Comparison of ENCODE assay signal across 17 mouse cellular contexts in the genomic region with DNA sequence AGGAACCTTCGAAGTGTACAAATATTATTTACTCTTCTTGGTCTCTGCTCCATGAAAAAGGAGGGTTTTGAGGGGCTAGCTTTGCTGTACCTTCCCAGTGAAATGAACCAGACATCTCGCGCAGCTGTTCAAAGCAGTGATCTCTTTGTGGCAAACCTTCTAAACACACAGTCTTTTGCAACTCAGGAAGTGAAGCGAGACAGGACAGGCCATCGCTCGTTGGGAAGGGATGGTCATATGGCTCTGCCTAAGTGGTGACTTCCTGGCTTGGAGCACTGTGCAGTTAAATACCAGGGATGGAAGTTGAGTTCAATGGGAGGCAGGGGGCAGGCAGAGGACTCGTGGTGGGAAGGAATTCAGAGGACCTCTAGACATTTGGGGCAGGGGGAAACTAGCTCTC. TPM values are rescaled to one million over a fixed set of nuclear protein-coding genes. Genes with fewer than 3 reads are reported as not detected.
"Had no signal": no experiment of that assay in that cellular context is flagged by ENCODE, and none has a peak within 500 bp of the region (broad histone marks: within the 10 kb centered on the region; RNA-seq: fewer than 3 reads in every experiment).

No protein-coding gene starts in this region.

- H3K4me2 ChIP-seq: liver, embryonic 12.5 days; lung, embryonic 15.5 days; midbrain, embryonic 12.5 days; neural tube, embryonic 13.5 days had no signal

- ATAC-seq: liver, embryonic 12.5 days; liver, postnatal 0 days; midbrain, embryonic 16.5 days had no signal

- H3K4me3 ChIP-seq: limb, embryonic 10.5 days; liver, embryonic 12.5 days; lung, embryonic 15.5 days; midbrain, embryonic 12.5 days; neural tube, embryonic 13.5 days had no signal

- H3K9me3 ChIP-seq: limb, embryonic 10.5 days; liver, embryonic 12.5 days; lung, embryonic 15.5 days; midbrain, embryonic 12.5 days; neural tube, embryonic 13.5 days had no signal

- H3K27ac ChIP-seq: kidney, postnatal 0 days; limb, embryonic 10.5 days; liver, embryonic 12.5 days; lung, embryonic 15.5 days; midbrain, embryonic 12.5 days; neural tube, embryonic 13.5 days had no signal

- H3K27me3 ChIP-seq: lung, embryonic 15.5 days; midbrain, embryonic 12.5 days; neural tube, embryonic 13.5 days had no signal

- H3K4me1 ChIP-seq: lung, embryonic 15.5 days had no signal

- H3K36me3 ChIP-seq: limb, embryonic 10.5 days; liver, embryonic 12.5 days; lung, embryonic 15.5 days; midbrain, embryonic 12.5 days; neural tube, embryonic 13.5 days had no signal

- H3K9ac ChIP-seq: liver, embryonic 12.5 days; liver, postnatal 0 days; lung, embryonic 15.5 days; midbrain, embryonic 12.5 days; neural tube, embryonic 13.5 days had no signal

- DNase-seq: kidney, adult 11 months; kidney, adult 9 months; kidney, postnatal 36 days; layer of hippocampus, adult 9-11 months; layer of hippocampus, postnatal 36 days; liver, postnatal 0 days; lung, postnatal 14 days; right cerebral cortex, postnatal 14 days; thymus, postnatal 14 days had no signal

RNA-seq across cellular contexts. Expression of gene Vil1, which starts 16.7 kb away (rescaled TPM):
- total RNA-seq: megakaryocyte-erythroid progenitor cell, adult 5-6 weeks had no signal
